Mouse (Mus musculus): ENCODE results near the gene Stx3. TPM values are rescaled to one million over a fixed set of nuclear protein-coding genes. Genes with fewer than 3 reads are reported as not detected.

The Stx3 gene
- total and polyA plus RNA-seq, 3 experiments, result 0.16 to 4.7 (median 1.4) TPM

- no peaks in the 10 kb centered on the region for H3K79me2 ChIP-seq (replicated peaks; ENCODE audit: control insufficient read depth, extremely low read depth, insufficient read depth, poor library complexity, severe bottlenecking)
- dilution Hi-C loops (cut with MboI; ENCODE audit: extremely low pct_ligation_motif_present, extremely low pct_unique_long_range_greater_than_20kb, low sequenced_read_pairs) (no loop called here), in situ Hi-C loops (cut with MboI; ENCODE audit: low pct_ligation_motif_present, low pct_unique_long_range_greater_than_20kb, low sequenced_read_pairs) (no loop called here)
- DNase-seq (ENCODE audit: extremely low read depth), result no peak
- peaks cover 52% of the 10 kb centered on the region for H3K27me3 ChIP-seq (replicated peaks)
- peaks cover 0 to 10% of the 10 kb centered on the region in 2 experiments; a peak in 1 of 4 replicates for H3K4me1 ChIP-seq (ENCODE audit: control insufficient read depth in 1 of 2, insufficient read depth in 2 of 2)
- no peak overlapping the region for H3K4me2 ChIP-seq (ENCODE audit: insufficient read depth, low read depth, poor library complexity, severe bottlenecking)
- TF ChIP-seq MAFK (IDR thresholded peaks at IDR 0.05; ENCODE audit: insufficient replicate concordance, low read length) (no peak), MXI1 (IDR thresholded peaks at IDR 0.05; ENCODE audit: low read depth, low read length) (no peak), POLR2AphosphoS2 (IDR thresholded peaks at IDR 0.05; ENCODE audit: low read depth, low read length) (no peak), JUN (IDR thresholded peaks at IDR 0.05; ENCODE audit: insufficient read depth, low read depth, low read length) (no peak), KAT2A (IDR thresholded peaks at IDR 0.05; ENCODE audit: insufficient replicate concordance, low read length) (no peak), ZNF384 (IDR thresholded peaks at IDR 0.05; ENCODE audit: low read depth, low read length) (no peak), IRF4 (IDR thresholded peaks at IDR 0.05; ENCODE audit: low read depth, low read length) (no peak), HCFC1 (IDR thresholded peaks at IDR 0.05; ENCODE audit: low read depth, low read length) (no peak), SIN3A (IDR thresholded peaks at IDR 0.05; ENCODE audit: low read length) (no peak), USF1 (IDR thresholded peaks at IDR 0.05; ENCODE audit: low read depth, low read length) (no peak), ZC3H11A (IDR thresholded peaks at IDR 0.05; ENCODE audit: low read depth, low read length) (no peak), BHLHE40 (IDR thresholded peaks at IDR 0.05; ENCODE audit: low read depth, low read length) (no peak)
- H3K4me3 ChIP-seq (replicated peaks in 1 of 3; ENCODE audit: low read depth in 2 of 3, low read length in 2 of 3, poor library complexity in 1 of 3), result no peak overlapping the region
- no peaks in the 10 kb centered on the region for H3K9me3 ChIP-seq (replicated peaks; ENCODE audit: low read length)
- no peak overlapping the region for H3K27ac ChIP-seq (ENCODE audit: insufficient read depth, low read depth)
- H3K9ac ChIP-seq (ENCODE audit: insufficient read depth, low read depth), result no peak overlapping the region
- H3K36me3 ChIP-seq (replicated peaks in 1 of 2; ENCODE audit: control insufficient read depth in 1 of 2, insufficient read depth in 1 of 2, low read length in 1 of 2), result no peaks in the 10 kb centered on the region
Measured at GRCm38 (mm10) chr19:11816706-11817105, 2.5 kb downstream of the Stx3 start.

- dilution Hi-C loops (cut with MboI; ENCODE audit: extremely low pct_ligation_motif_present, extremely low pct_unique_long_range_greater_than_20kb, low sequenced_read_pairs), result no loop called here
- H3K27me3 ChIP-seq (replicated peaks), result peaks cover 45% of the 10 kb centered on the region
Measured at GRCm38 (mm10) chr19:11814742-11815333, 4.4 kb downstream of the Stx3 start.

More at GRCm38 (mm10) chr19:11814742-11815333, 4.4 kb downstream of the Stx3 start:
- TF ChIP-seq TBP (conservative IDR thresholded peaks at IDR 0.05; ENCODE audit: low read depth, low read length) (no peak), MAFK (IDR thresholded peaks at IDR 0.05; ENCODE audit: insufficient replicate concordance, low read length) (no peak), USF1 (IDR thresholded peaks at IDR 0.05; ENCODE audit: low read depth, low read length) (no peak), RCOR1 (conservative IDR thresholded peaks at IDR 0.05; ENCODE audit: low read depth, low read length) (no peak), EP300 (IDR thresholded peaks at IDR 0.05; ENCODE audit: low read length) (no peak), PAX5 (IDR thresholded peaks at IDR 0.05; ENCODE audit: low read length) (no peak), ZMIZ1 (IDR thresholded peaks at IDR 0.05; ENCODE audit: low read depth, low read length) (no peak), IRF4 (IDR thresholded peaks at IDR 0.05; ENCODE audit: low read depth, low read length) (no peak), POLR2AphosphoS2 (IDR thresholded peaks at IDR 0.05; ENCODE audit: low read depth, low read length) (no peak), NELFE (IDR thresholded peaks at IDR 0.05; ENCODE audit: low read depth, low read length) (no peak), NRF1 (IDR thresholded peaks at IDR 0.05; ENCODE audit: low read depth, low read length) (no peak), SIN3A (IDR thresholded peaks at IDR 0.05; ENCODE audit: low read length) (no peak), POLR2A (IDR thresholded peaks at IDR 0.05; ENCODE audit: low read depth, low read length) (no peak), CHD2 (IDR thresholded peaks at IDR 0.05; ENCODE audit: low read length) (no peak), BHLHE40 (IDR thresholded peaks at IDR 0.05; ENCODE audit: low read depth, low read length) (no peak), JUN (IDR thresholded peaks at IDR 0.05; ENCODE audit: insufficient read depth, low read depth, low read length) (no peak), CHD1 (IDR thresholded peaks at IDR 0.05; ENCODE audit: low read depth, low read length) (no peak), GABPA (IDR thresholded peaks at IDR 0.05; ENCODE audit: insufficient replicate concordance, low read depth, low read length) (no peak), JUND (conservative IDR thresholded peaks at IDR 0.05; ENCODE audit: low read depth, low read length) (no peak)
- H3K27ac ChIP-seq (ENCODE audit: insufficient read depth, low read depth), result no peak overlapping the region
- no peak overlapping the region for H3K9ac ChIP-seq (ENCODE audit: insufficient read depth, low read depth)
- peaks cover 0 to 9% of the 10 kb centered on the region in 2 experiments; a peak in 1 of 4 replicates for H3K4me1 ChIP-seq (ENCODE audit: control insufficient read depth in 1 of 2, insufficient read depth in 2 of 2)
- H3K4me2 ChIP-seq (ENCODE audit: insufficient read depth, low read depth, poor library complexity, severe bottlenecking), result no peak overlapping the region
- no peaks in the 10 kb centered on the region for H3K79me2 ChIP-seq (replicated peaks; ENCODE audit: control insufficient read depth, extremely low read depth, insufficient read depth, poor library complexity, severe bottlenecking)
- no peaks in the 10 kb centered on the region for H3K36me3 ChIP-seq (replicated peaks in 1 of 2; ENCODE audit: control insufficient read depth in 1 of 2, insufficient read depth in 1 of 2, low read length in 1 of 2)
- H3K9me3 ChIP-seq (replicated peaks; ENCODE audit: low read length), result no peaks in the 10 kb centered on the region
- no peak overlapping the region for H3K4me3 ChIP-seq (replicated peaks in 1 of 3; ENCODE audit: low read depth in 2 of 3, low read length in 2 of 3, poor library complexity in 1 of 3)
- in situ Hi-C loops (cut with MboI; ENCODE audit: low pct_ligation_motif_present, low pct_unique_long_range_greater_than_20kb, low sequenced_read_pairs), result no loop called here
- DNase-seq (ENCODE audit: extremely low read depth), result no peak

Measured in CH12.LX (cell line).